Mouse (Mus musculus) lung, postnatal 14 days (tissue): Measurements from ENCODE around the gene Stab1.

Experiments used
- DNase-seq: peaks from one replicate; pipeline ENCODE4 v3.0.0; 2021

Stab1 gene

DNA sequence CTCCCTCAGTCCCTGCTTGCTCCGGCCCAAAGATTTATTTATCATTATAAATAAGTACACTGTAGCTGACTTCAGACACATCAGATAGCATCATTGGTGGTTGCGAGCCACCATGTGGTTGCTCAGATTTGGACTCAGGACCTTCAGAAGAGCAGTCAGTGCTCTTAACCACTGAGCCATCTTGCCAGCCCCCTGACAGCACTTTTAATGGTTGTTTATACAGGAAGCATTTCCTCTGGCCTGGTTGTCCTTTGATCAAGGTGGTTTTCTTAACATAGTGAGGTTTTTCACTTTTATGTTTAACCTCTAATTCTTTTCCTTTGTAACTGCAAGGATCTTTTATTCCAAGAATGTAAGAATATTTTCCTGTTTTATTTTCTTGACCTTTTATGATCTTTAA, 26.0 kb upstream of the Stab1 start:
- DNase-seq, result no peak

DNA sequence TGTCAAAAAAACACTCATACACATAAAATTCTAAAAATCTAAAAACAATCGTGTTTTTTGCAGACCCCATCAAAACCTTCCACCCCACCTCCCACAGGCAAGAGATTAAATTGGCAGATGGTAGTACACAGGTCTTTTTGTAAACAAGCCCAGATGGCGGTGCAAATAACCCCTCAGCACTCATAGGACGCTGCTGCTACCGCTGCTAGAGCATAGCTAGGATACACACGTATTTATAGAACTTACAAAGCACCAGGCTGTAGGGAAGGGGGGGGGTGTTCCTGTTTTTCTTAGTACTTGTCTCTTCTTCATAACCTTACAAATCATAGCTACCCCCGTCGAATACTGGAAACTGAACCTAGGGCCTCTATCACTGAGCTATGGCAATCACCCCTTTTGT, 25.4 kb upstream of the Stab1 start:
- DNase-seq, result no peak

DNA sequence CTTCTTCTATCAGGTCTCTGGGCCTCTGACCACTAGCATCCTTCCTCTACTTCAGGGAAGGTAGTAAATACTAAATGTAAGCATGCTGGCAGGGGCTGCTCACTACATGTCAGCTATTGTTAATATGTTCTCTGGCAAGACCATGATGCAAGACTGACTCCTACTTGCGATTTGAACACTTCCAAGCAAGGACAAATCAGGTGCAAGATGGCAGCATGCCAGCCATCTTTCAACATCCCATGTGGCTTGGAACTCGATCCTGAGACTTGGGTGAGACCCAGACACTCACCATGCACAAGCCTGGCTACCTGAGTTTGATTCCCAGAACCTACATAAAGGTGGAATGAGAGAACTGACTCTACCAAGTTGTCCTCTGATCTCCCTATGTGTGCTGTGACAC, 23.5 kb upstream of the Stab1 start:
- DNase-seq, result peak; percentile 50

DNA sequence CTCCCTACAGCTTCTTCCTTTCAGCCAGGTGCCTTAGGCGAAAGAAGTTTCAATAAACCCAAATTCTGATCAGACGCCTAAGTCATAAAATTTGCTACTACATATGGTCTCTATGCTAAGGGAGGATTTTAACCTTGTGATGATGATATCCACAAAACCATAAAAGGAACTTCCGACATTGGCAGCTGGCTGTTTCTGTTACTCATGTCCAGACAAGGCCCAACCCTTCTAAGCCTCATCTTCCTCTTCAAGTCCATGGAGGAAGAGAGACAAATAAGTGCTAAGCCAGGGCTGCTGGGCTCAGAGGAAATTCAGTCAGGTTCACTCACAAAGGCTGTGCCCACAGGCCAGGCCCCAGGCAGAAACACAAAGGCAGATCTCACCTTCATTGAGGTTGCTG, 20.9 kb upstream of the Stab1 start:
- no peak for DNase-seq

DNA sequence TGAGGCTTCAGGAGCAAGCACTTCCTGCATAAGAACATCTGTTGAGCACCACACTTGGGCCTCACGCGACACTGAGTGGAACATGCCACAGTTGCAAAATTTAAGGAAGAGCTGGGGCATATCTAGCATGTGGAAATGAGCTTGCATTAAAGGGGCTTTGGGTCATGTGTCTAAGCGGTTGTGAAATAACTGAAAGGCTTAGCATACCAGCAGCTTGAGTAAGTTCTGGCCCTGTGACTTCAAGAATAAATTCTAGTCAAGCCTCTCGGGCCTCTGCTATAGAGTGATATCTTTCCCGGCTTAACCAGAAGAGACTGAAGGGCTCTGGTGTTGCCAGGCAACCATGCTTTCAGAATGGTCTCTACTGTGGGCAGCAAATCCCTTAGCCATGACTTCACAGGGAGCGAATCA, 20.3 kb upstream of the Stab1 start:
- DNase-seq, result peak; percentile 41

DNA sequence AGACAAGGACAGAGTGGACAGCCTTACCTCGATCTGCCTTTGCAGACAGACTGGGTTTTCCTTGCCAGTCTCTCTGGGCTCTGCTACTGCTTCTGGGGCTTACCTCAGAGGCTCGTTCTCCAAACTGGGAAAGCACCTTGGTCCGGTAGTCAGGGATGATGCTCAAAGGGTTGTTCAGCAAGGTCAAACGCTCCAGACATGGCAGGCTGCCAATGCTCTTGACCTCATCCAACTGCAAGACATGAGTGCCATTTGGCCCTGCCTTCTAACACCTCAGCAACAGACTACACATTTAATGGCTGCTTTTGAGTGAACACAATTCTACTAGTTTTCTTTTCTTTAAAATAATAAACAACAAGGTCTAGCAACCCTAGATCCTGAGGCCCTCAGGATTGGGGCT, 18.2 kb upstream of the Stab1 start:
- DNase-seq, result peak; percentile 67

DNA sequence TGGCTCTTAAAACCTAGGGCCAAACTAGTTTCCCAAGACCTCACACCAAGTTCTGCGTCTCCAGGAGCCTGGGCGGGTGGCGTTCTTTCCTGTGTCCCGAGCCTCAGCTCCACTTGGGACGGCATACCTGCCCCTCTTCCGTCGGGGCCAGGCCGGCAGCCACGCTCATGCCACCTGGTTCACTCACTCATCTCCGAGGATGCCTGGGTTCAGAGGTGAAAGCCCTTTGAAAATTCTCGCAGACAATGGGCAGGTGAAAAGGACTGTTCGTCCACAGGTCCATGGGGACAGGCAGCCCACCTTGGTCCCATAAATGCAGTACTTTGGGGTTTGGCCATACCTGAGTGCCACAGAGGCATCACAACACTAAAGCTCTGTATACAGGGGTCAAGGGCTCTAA, 15.8 kb upstream of the Stab1 start:
- no peak for DNase-seq

DNA sequence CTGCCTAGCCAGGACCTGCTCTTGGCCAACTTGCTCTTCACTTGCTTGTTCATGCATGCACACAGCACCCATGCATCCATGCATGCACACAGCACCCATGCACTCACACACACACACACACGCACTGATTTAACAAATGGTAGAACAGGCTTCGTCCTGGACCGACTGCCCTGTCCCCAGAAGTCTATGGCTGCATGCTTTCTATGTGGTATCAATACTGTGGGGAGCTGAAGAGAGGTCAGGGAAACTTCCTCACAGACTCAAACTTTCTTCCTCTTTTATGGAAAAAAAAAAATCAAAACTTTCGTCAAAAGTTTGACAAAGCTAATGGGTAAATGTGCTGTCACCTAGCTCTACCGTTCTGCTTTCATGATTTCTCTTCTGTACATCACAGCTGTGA, 15.1 kb upstream of the Stab1 start:
- no peak for DNase-seq

DNA sequence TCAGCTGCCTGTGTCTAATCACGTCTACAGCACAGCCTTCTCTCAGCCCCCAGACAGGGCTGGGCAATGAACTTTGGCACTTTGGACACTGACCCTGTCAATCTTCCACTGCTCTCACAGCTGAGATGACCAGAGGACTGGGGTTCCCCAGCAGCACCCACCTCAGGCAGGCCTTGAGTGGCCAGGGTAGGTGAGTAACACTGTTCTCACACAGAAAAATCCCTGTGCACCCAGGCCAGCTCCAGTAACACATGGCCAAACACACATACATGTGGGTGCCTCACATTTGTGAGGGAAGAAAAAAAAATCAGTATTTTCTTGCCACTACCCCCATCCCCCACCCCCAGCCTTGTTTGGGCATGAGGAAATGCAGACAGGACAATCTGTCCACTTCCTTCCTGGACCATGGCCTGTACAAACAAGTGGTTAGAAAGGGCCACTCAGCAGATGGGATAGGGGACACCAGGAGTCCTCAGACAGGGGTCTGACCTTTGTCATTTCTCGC, 14.4 kb upstream of the Stab1 start:
- peak; percentile 29 for DNase-seq

DNA sequence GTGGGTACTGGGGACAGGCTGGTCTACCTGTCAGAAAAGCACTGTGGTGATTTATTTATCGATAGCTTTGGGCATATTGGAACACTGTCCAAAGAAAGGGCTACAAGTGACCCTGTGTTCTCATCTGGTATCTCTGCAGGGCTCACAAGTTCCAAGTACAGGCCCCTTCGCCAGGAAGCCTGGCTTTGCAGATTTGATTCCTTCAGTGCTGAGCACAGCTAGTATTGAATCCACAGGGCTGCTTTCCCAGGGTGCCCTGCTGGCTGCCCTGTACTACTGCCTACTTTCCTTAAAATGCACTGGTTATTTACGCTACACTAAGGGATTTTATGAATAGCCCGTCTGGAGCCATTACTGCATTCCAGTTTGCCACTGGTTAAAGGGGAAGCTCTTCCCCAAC, 13.1 kb upstream of the Stab1 start:
- no peak for DNase-seq

DNA sequence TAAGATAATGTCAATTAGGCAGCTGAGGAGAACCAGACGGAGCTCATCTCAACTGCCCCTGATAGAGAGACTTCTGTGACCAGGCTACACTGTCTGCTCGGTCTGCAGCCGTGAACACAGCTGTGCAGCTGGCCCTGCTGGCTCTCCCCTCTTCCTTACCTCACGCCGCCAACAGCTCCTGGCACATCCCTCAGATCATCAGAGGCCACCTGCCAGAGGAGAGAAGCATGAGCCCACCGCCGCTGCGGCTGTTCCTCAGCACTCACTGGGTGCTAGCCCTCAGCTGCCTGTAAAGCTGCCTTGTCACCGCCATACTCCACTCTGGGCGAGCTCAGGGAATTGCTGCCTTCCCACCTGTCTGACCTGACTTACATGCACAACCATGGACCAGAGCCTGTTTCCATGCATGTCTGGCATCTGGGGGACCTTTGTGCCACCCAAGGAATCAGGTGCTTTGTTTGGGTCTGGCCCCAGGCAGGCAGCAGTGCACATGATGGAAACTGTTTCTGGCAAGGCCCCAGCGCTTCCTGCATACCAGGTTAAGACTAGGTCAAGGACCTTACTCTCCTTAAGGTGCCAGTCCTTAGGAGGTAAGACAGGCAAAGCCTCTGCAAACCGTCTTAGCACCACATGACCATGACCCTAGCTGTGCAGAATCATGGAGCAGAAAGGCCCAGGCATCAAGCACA, 11.4 kb upstream of the Stab1 start:
- no peak for DNase-seq

DNA sequence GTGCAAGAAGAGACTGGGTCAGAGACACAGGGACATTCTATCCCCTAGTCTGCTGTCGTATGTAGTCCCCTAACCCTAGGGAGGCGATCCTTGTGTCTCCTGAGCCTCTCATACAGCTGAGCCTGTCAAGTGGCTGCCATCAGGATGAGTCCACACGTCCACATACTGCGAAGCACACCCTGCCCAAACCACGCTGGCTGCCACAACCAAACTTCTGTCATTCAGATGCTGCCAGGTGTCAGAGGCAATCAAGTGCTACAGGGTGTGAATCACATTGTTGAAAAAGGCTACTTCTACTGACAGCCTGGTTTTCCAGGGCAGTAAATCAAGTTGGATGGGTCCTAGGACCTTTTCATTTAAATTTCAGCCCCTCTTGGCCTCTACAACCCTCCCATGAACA, 9.3 kb upstream of the Stab1 start:
- no peak for DNase-seq

DNA sequence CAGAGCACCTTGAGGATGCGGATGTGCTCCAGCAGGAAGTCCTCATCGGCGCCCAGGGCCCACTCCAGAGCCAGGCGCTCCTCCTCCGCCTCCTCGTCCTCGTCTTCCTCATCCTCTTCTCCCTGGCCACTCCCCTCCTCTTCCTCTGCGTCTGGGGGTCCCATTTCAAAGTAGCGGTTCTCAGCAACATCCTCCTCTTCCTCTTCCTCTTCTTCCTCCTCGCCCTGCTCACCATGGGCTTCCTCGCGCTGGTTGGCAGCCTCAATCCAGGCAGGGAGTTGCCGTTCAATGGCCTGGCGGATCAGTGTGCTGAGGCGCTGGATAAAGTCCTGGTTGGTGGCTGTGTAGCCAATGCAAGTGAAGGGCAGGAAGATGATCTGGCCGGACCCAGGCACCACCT, 8.8 kb upstream of the Stab1 start:
- DNase-seq, result no peak

DNA sequence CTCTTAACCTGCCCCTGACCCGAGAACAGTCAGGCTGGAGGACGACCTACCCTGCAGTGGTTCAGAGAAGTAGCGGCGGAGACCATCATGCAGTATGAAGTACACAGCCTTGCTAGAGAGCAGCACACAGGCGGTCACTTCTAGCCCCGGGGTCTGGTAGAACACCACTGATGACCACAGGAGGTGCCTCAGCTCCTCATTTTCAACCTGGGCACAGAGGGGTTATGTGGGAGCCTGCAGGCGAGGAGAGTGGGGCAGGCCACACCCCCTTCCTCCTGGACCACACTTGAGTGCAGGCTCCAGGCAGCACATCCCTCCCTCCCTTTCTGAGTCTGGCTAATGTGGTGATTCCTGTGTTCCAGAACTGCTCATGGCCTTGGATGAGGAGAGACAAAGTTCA, 5.1 kb upstream of the Stab1 start:
- DNase-seq, result no peak

DNA sequence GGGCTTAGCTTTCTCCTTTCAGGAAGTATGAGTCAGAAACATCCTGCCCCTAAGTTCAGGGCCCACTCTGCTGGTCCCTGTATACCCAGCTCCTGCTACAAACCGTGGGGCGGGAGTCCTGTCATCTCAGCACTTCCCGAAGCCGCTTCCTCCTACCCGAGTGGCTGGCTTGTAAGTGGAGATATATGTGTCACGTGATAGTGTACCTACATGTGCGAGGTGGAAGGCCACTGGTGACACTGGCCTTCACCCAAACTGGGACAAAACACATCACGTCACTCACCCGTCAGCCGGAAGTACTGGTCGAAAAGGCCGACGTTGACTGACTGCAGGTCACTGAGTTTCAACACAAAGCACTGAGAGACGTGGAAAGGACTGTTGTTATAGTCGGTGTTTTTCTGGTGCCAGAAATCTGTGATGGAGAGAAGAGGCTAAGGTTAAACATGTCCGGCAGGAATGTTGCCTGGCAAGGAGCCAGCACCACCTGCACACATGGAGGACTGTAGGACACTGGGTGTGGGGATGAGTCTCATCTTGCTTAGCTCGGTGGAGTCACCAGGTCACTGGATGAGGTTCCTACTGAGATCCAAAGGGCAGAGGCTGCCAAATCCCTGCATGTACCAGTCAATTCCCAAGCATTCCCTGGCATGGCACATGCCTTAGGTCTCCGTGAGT, 4.5 kb upstream of the Stab1 start:
- DNase-seq, result no peak

DNA sequence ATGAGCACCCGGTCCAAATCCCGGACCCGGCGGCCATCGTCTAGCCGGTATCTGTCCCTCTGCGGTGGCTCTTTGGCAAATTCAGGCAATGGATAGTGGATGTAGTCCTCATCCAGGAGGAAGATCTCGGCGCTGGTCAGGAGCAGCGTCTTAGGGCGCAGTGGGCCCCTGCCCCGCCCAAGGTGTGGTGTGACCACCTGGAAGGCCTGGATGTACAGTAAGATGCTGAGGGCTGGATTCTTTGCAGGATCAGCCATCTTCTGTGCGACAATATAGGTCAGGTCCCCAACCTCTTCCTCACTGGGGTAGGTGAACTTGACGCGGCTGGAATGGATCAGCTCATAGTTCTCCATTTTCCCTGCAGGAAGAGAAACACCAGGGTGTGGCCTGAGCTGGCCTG, 3.4 kb upstream of the Stab1 start:
- no peak for DNase-seq

DNA sequence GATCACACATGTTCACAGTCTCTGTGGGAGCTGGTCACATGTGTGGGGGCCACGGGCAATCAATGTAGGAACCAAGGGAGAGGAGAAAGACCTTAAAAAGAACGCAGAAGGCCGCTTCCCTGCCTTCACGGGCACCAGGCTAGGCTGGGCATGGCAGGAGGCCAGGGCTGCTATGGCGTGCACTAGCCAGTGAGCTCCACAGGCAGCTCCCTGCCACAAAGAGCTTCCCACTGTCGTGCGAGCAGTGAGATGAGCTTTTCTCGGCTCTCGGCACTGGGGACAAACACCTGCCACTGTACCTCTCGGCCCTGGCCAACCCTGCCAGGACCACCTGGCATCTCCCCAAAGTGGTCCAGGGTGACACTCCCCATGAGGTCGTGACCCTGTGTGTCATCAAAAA, 2.9 kb upstream of the Stab1 start:
- no peak for DNase-seq

DNA sequence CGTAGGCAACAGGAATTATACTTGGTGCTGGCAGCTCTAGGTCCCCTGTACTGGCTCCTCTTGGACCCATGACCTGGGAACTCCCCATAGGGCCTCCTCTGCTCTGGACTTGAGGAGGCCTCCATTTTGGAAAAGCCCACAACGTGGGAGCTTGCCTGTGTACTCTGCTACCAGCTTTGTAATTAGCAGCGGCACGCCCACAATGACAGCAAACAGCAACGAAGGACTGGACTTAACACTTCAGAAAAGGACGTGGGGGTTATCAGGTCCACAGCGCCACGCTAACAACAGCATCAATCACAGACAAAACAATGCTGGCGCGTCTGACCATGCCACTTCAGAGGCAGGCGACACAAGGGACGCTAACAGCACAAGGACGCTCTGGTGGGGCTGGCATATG, 2.5 kb upstream of the Stab1 start:
- no peak for DNase-seq

DNA sequence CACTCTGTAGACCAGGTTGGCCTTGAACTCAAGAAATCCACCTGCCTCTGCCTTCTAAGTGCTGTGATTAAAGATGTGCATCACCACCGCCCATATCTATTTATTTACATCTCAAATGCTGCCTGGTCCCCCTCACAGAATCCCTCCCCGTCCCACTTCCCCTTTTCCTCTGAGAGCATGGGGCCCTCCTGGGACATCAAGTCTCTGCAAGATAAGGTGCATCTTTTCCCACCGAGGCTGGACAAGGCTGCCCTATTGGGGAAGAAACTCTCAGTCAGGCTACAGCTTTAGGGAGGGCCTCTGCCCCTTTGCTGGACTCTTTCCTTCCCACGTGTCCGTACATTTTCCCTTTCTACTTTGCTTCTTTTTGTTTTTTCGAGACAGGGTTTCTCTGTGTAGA, 1.1 kb upstream of the Stab1 start:
- no peak for DNase-seq

DNA sequence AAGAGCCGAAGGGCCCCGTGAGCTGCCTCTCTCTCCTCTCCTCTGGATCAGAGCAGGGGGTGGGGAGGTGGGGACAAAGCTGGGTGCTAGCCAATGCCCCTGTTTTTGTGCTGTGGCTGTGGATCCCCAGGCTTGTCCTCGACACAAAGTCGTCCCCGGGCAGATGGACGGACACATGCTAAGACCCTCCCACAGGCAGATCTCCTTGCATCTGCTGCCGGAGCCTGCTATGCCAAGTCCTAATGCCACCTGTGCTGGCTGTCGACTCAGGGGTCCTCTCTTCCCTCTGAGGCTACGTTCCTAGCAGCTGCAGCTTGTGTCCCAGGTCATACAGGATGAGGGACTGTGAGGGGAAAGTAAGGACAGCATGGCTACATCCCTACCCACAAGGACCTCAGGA, 1.6 kb downstream of the Stab1 start:
- no peak for DNase-seq

DNA sequence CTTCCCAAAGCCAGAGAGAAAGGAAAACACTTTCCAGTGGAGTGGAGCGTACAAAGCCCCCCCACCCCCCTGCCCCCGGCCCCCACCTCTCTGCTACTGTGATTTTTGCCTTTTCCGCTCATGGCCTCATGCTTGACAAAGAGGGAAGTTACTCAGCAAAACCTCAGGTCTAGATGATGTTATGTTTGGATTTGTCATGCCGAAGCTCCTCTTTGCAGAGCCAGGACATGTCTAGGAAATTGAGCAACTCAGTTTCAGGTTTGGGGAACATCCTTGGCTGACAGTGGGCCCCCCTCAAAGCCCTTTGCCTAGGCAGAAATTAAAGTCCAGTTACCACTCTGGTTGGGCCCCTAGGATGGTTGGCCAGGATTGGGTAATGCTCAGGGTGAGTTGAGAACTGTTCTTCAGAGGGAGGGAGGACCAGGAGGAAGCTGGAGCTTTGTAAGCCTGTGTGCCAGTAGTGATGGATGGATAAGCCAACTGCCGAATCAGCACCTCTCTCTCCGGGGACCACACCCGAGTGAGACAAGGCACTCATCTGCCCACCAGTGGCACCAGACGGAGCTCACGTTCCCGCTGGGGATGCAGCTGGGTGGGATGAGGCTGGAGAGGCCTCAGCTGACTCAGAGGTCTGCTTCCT, 2.3 kb downstream of the Stab1 start:
- peak; percentile 21 for DNase-seq

DNA sequence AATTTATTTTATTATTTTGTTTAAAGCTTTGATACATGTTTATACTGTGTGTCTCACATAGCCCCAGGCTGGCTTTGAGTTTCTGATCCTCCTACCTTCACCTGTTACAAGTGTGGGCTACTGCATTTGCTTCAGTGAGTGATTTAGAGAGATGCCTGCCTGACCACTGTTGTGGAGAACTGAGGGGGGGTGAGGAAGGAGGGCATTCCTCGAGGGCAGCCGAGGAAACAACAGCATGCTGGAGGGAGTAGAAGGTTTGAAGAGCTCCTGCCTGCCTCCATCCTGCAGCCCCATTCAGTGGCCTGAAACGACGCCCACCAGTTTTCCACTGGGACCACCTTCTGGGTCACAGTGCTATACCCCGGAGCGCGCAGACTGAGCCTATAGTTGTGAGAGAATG, 3.0 kb downstream of the Stab1 start:
- DNase-seq, result no peak

DNA sequence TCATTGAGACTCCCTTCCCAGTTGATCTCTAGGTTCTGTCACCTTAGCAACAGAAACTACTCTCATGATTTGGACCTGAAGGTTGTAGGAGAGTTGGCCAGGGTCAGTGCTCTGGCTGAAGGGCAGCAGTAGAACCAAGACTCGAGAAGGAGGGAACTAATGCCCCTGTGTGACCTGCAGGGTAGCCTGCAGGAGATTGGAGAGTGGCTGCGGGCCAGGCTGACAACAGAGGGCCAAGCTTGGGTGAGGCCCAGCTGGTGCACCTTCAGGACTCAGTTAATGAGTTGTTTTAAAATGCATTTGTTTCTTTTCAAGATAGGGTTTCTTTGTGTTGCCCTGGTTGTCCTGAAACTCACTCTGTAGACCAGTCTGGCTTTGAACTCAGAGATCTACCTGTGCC, 3.4 kb downstream of the Stab1 start:
- DNase-seq, result no peak

DNA sequence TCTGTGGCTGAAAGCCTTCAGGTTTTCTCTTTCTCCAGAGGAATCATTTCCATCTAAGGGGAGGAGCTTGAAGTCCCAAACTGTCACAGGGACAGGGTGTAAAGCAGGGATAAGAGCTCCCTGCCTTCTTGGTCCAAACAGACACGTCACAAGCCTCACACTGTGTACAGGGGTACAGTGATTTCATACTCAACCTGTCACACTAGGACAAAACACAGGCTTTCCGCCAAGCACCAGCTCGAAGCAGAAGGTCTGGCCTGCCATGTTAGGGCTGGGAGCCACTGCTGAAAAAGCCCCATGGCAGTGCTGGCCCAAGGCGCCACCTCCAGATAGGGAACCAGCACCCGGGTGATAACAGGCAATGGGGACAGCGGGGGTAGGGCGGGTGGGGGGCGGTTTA, 4.4 kb downstream of the Stab1 start:
- no peak for DNase-seq

DNA sequence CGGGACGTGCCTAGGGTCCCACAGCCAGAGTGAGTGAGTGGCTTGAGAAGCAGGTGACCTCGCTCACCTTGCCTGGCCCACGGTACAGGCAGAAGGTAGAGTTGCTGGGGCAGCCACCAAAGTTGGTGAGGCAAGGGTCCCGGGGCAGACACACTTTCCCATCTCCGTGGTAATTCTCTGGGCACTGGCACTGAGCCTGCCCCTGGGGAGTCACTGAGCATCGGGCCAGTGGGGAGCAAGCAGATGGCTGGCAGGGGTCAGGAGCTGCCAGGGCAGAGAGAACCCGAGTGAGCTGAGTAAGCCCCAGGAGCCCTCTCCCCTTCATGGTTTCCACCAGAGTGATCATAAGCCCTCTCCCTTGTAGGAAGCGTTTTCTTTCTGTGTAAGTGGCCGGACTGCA, 6.8 kb downstream of the Stab1 start:
- DNase-seq, result no peak
